Comparison of ENCODE assay signal across 8 mouse cellular contexts in genomic region chr9:119425217-119425975, GRCm38 (mm10). TPM values are rescaled to one million over a fixed set of nuclear protein-coding genes. Genes with fewer than 3 reads are reported as not detected.
A peak's percentile ranks its signal among the peaks of the same experiment; 100 is the strongest.
DNase-seq lines count a peak whose midpoint lies in the region; ATAC-seq lines count a peak whose summit lies in the region.

No protein-coding gene starts in this region.

- H3K36me3 ChIP-seq in embryonic facial prominence, embryonic 14.5 days (ENCODE audit: control insufficient read depth, insufficient read depth, low read length), result peaks cover 15% of the 10 kb centered on the region; the same call in 1 of the 2 replicates
- H3K36me3 ChIP-seq in limb, embryonic 10.5 days, result peaks cover 55% of the 10 kb centered on the region

- H3K27me3 ChIP-seq in embryonic facial prominence, embryonic 14.5 days (replicated peaks; ENCODE audit: control insufficient read depth, insufficient read depth, low read length), result no peaks in the 10 kb centered on the region
- no peaks in the 10 kb centered on the region for H3K27me3 ChIP-seq in limb, embryonic 10.5 days (ENCODE audit: low read depth, poor library complexity, severe bottlenecking)

- H3K4me2 ChIP-seq in embryonic facial prominence, embryonic 14.5 days (ENCODE audit: low read depth, low read length), result no peak overlapping the region

- DNase-seq in heart, adult 11 months, result peak; percentile 98
- DNase-seq in heart, postnatal 25 days (ENCODE audit: low spot score), result no peak
- peak; percentile 87 for DNase-seq in embryonic facial prominence, embryonic 14.5 days (ENCODE audit: low spot score)
- DNase-seq in heart, postnatal 36 days, result peak; percentile 28 to 48
- no peak for DNase-seq in limb, embryonic 10.5 days (ENCODE audit: low spot score)
- DNase-seq in mesoderm, embryonic 11.5 days (ENCODE audit: low read depth, low spot score), result peak; percentile 48
- DNase-seq in B cell, adult 2 months, result no peak
- DNase-seq in embryo, embryonic 9.5 days (ENCODE audit: extremely low spot score), result no peak

- peak overlapping the region; percentile 6; the same call in 1 of the 2 replicates for H3K9ac ChIP-seq in embryonic facial prominence, embryonic 14.5 days (ENCODE audit: low read depth, low read length)

- peak overlapping the region; percentile 59 for H3K27ac ChIP-seq in embryonic facial prominence, embryonic 14.5 days (replicated peaks; ENCODE audit: low read depth, low read length)
- H3K27ac ChIP-seq in limb, embryonic 10.5 days, result peak overlapping the region; percentile 50; the same call in 1 of the 2 replicates

- intact Hi-C loops in heart, postnatal 25 days (cut with DNase I), result no loop called here
- intact Hi-C loops in heart, postnatal 36 days (cut with DNase I), result loop anchor here (2.0 kb wide), 1 partner anchor 19 kb away; no protein-coding TSS in a partner anchor

- H3K9me3 ChIP-seq in embryonic facial prominence, embryonic 14.5 days (ENCODE audit: control insufficient read depth, low read length), result no peaks in the 10 kb centered on the region
- H3K9me3 ChIP-seq in limb, embryonic 10.5 days (replicated peaks), result no peaks in the 10 kb centered on the region

- no peak overlapping the region for H3K4me3 ChIP-seq in embryonic facial prominence, embryonic 14.5 days (ENCODE audit: low read depth, low read length)
- no peak overlapping the region for H3K4me3 ChIP-seq in limb, embryonic 10.5 days

- 36% methylated on average over 6 of the region's 7 CpGs for WGBS in embryonic facial prominence, embryonic 14.5 days
- 42% methylated on average over 7 of the region's 7 CpGs for WGBS in limb, embryonic 10.5 days

- ATAC-seq in embryonic facial prominence, embryonic 14.5 days (ENCODE audit: low read depth), result peak; percentile 88

- peaks cover 23% of the 10 kb centered on the region for H3K4me1 ChIP-seq in embryonic facial prominence, embryonic 14.5 days (ENCODE audit: control insufficient read depth, insufficient read depth, low read length)
- peaks cover 32% of the 10 kb centered on the region for H3K4me1 ChIP-seq in limb, embryonic 10.5 days

RNA-seq across cellular contexts. Expression of gene Exog, which starts 19.3 kb away (rescaled TPM):
- total RNA-seq in heart, postnatal 25 days (2021), result 1 to 10 TPM; 2.4 to 2.5 TPM
- 22.5 and 26.4 TPM in 2 replicates for polyA plus RNA-seq in embryonic facial prominence, embryonic 14.5 days (2014; fragmentation: Nextera tagmentation; extraction: Ambion mirVana)
- total RNA-seq in heart, postnatal 36 days (2021), result 1 to 10 TPM; 2.4 to 2.5 TPM
- polyA plus RNA-seq in limb, embryonic 10.5 days (2016; fragmentation: Nextera tagmentation; extraction: Ambion mirVana), result 39.7 and 44.6 TPM in 2 replicates

RNA-seq across cellular contexts. Expression of gene Acvr2b, which starts 23.5 kb away (rescaled TPM):
- 1 to 10 TPM; 5.8 to 6.5 TPM for total RNA-seq in heart, postnatal 25 days (2021)
- polyA plus RNA-seq in embryonic facial prominence, embryonic 14.5 days (2014; fragmentation: Nextera tagmentation; extraction: Ambion mirVana), result 18.1 and 19.4 TPM in 2 replicates
- total RNA-seq in heart, postnatal 36 days (2021), result 1 to 10 TPM; 5.7 to 7.6 TPM
- polyA plus RNA-seq in limb, embryonic 10.5 days (2016; fragmentation: Nextera tagmentation; extraction: Ambion mirVana), result 74.7 and 92.6 TPM in 2 replicates

Comparison
In these comparisons a context has a peak if more than half of its experiments do, and no peak if none do; other contexts are left out.
1. DNase-seq: peak in heart, adult 11 months (single experiment), embryonic facial prominence, embryonic 14.5 days (single experiment), heart, postnatal 36 days (2 of 2) and mesoderm, embryonic 11.5 days (single experiment); none in heart, postnatal 25 days (single experiment), limb, embryonic 10.5 days (single experiment), B cell, adult 2 months (0 of 2) and embryo, embryonic 9.5 days (single experiment).